Mouse (Mus musculus) olfactory bulb, adult 2 months (tissue): Measurements from ENCODE around the gene Gm38655.

Experiments used
- CTCF ChIP-seq: fragments of 200-500 bp; IDR thresholded peaks from 2 replicates; pipeline ENCODE4 v1.5.1; 2012; ENCODE audit warnings: low read depth, mild to moderate bottlenecking, low read length, moderate library complexity; ENCODE audit not compliant: insufficient read depth
- POLR2A ChIP-seq: fragments of 200-500 bp; IDR thresholded peaks from 2 replicates; pipeline ENCODE4 v1.6.1; 2012; ENCODE audit warnings: mild to moderate bottlenecking, low read depth, low read length, moderate library complexity; ENCODE audit not compliant: insufficient read depth

GRCm38 (mm10) chr17:25219492-25220295, 44.4 kb upstream of the Gm38655 start:
- TF ChIP-seq POLR2A (no peak), CTCF (no peak)
